Mouse (Mus musculus) layer of hippocampus, adult 18-20 months (tissue): Measurements from ENCODE around the gene Sorbs1. TPM values are rescaled to one million over a fixed set of nuclear protein-coding genes. Genes with fewer than 3 reads are reported as not detected.

Experiments used
- total RNA-seq, 2 experiments: library from RNA; stranded (reverse); gene quantifications; 2 replicates each; pipeline ENCODE4 v1.2.3; 2021

The Sorbs1 gene
- total RNA-seq, 2 experiments from 2014 or later, result 195 to 206 TPM

Other genes with a start within 250 kb of the Sorbs1 start
- 10 to 100 TPM; 15.8 to 21.7 TPM for gene Pdlim1, start 241.9 kb downstream of the Sorbs1 start, total RNA-seq
- gene Aldh18a1, start 74.7 kb upstream of the Sorbs1 start, total RNA-seq, result 10 to 100 TPM; 19.6 to 22.3 TPM
- 10 to 100 TPM; 15.1 to 16.6 TPM for gene Tctn3, start 98.5 kb upstream of the Sorbs1 start, total RNA-seq
- 10 to 100 TPM; 14.2 to 14.6 TPM for gene Entpd1, start 98.6 kb upstream of the Sorbs1 start, total RNA-seq
- 1 to 10 TPM in 1 of 2 experiments, under 1 TPM in 1; 0.54 to 1.1 TPM for gene Cc2d2b, start 235.0 kb upstream of the Sorbs1 start, total RNA-seq